Mouse (Mus musculus) right cerebral cortex, adult 2 months (tissue): ENCODE data around the gene Prpf6.
A peak's percentile ranks its signal among the peaks of the same experiment; 100 is the strongest.

Experiments used
- DNase-seq, 2 experiments: peaks; one replicate each; pipeline ENCODE4 v3.0.0; 2021 to 2022; ENCODE audit warnings: low spot score in 2 of 2

Gene Prpf6

GRCm38 (mm10) chr2:181689466-181690160 lies 97.9 kb downstream of the Prpf6 start:
- DNase-seq: no peak

GRCm38 (mm10) chr2:181691083-181691482 lies 99.4 kb downstream of the Prpf6 start:
- no peak for DNase-seq

- DNase-seq: no peak
Observed at GRCm38 (mm10) chr2:181691571-181691970, 99.9 kb downstream of the Prpf6 start.

- no peak for DNase-seq
Observed at GRCm38 (mm10) chr2:181692304-181692703, 100.6 kb downstream of the Prpf6 start.

- DNase-seq: peak; percentile 79 to 82
Observed at GRCm38 (mm10) chr2:181693339-181694280, 101.9 kb downstream of the Prpf6 start, which contains the start of gene Rgs19. Gene Rgs19, minus strand, starts transcription at chr2:181693977.

- DNase-seq: no peak
Observed at GRCm38 (mm10) chr2:181694581-181694980, 102.9 kb downstream of the Prpf6 start.

GRCm38 (mm10) chr2:181695776-181696175 lies 104.1 kb downstream of the Prpf6 start:
- no peak for DNase-seq

- DNase-seq: no peak
Observed at GRCm38 (mm10) chr2:181696801-181697420, 105.2 kb downstream of the Prpf6 start.

GRCm38 (mm10) chr2:181698241-181698640 lies 106.6 kb downstream of the Prpf6 start, which contains the start of gene Lkaaear1:
Gene Lkaaear1, minus strand, starts transcription at chr2:181698442.
- no peak for DNase-seq
